Mouse (Mus musculus): ENCODE data around the gene Batf3.

- TF ChIP-seq CTCF (IDR thresholded peaks at IDR 0.05) (no peak), EP300 (IDR thresholded peaks at IDR 0.05; ENCODE audit: insufficient read depth, low read depth, low read length) (0 out of 2 replicates have a peak, but pooled peaks have one; percentile 32)
Observed at GRCm38 (mm10) chr1:191073001-191073400, 24.6 kb upstream of the Batf3 start.
